Mouse (Mus musculus) stomach, postnatal 0 days (tissue): ENCODE results near the gene Rasgef1c. TPM values are rescaled to one million over a fixed set of nuclear protein-coding genes. Genes with fewer than 3 reads are reported as not detected.

Experiments used
- ATAC-seq: fragments of 200-750 bp; cut with Nextera tagmentation; 2 replicates; pipeline ENCODE4 v1.8.0; 2017; ENCODE audit not compliant: low FRiP score, low TSS enrichment
- DNase-seq: peaks from one replicate; pipeline ENCODE4 v3.0.0-alpha.2; 2016; ENCODE audit warnings: low spot score
- H3K27ac ChIP-seq: fragments of 300-500 bp; sonication (generic); replicated peaks from 2 replicates; pipeline ENCODE4 v1.5.1; 2014; ENCODE audit warnings: mild to moderate bottlenecking, control low read depth
- H3K27me3 ChIP-seq: fragments of 300-500 bp; sonication (generic); 2 replicates; pipeline ENCODE4 v1.6.1; 2014; ENCODE audit warnings: low read length; ENCODE audit not compliant: control insufficient read depth, insufficient read depth
- H3K36me3 ChIP-seq: fragments of 300-500 bp; sonication (generic); 2 replicates; pipeline ENCODE4 v1.6.1; 2014; ENCODE audit warnings: low read length, mixed read lengths; ENCODE audit not compliant: control insufficient read depth, insufficient read depth
- H3K4me1 ChIP-seq: fragments of 300-500 bp; sonication (generic); replicated peaks from 2 replicates; pipeline ENCODE4 v1.6.1; 2014; ENCODE audit warnings: antibody characterized with exemption; ENCODE audit not compliant: control insufficient read depth, insufficient read depth
- H3K4me2 ChIP-seq: fragments of 300-500 bp; sonication (generic); replicated peaks from 2 replicates; pipeline ENCODE4 v1.6.1; 2014; ENCODE audit warnings: low read depth, mild to moderate bottlenecking, control low read depth, moderate library complexity
- H3K4me3 ChIP-seq: fragments of 300-500 bp; sonication (generic); 2 replicates; pipeline ENCODE4 v1.5.1; 2014; ENCODE audit warnings: low read depth, low read length, control low read depth
- H3K9ac ChIP-seq: fragments of 300-500 bp; sonication (generic); 2 replicates; pipeline ENCODE4 v1.6.1; 2014; ENCODE audit warnings: mild to moderate bottlenecking, low read length, control low read depth, mixed read lengths
- H3K9me3 ChIP-seq: fragments of 300-500 bp; sonication (generic); 2 replicates; pipeline ENCODE4 v1.6.1; 2016; ENCODE audit warnings: low read length; ENCODE audit not compliant: control insufficient read depth
- CTCF ChIP-seq: IDR thresholded peaks from 2 replicates; pipeline ENCODE4 v1.5.1; 2016; ENCODE audit warnings: antibody characterized with exemption, low read depth, mild to moderate bottlenecking, moderate library complexity
- EP300 ChIP-seq: optimal IDR thresholded peaks from 2 replicates; pipeline ENCODE3; 2016; ENCODE audit warnings: antibody characterized with exemption
- WGBS: fragments of 180-500 bp; shearing (Covaris S2); extraction: QIAGEN DNeasy Blood & Tissue Kit; methylation state at CpG from one replicate; pipeline ENCODE4 v1.1.7; 2014; 5-methylcytosine and 5-hydroxymethylcytosine counted together
- polyA plus RNA-seq: library from polyadenylated mRNA; unstranded; fragments of >200 nt; fragmentation: Nextera tagmentation; extraction: Ambion mirVana; gene quantifications from 2 replicates; pipeline ENCODE4 v1.2.1, GENCODE M21; 2015

Gene Rasgef1c
- polyA plus RNA-seq, 1 experiment from 2014 or later, result 0.74 TPM

- no peaks in the 10 kb centered on the region for H3K4me1 ChIP-seq
- H3K27ac ChIP-seq, result no peak overlapping the region
- H3K36me3 ChIP-seq, result no peaks in the 10 kb centered on the region
- WGBS, result 93% methylated on average over 6 of the region's 6 CpGs
- no peak overlapping the region for H3K4me2 ChIP-seq
- no peaks in the 10 kb centered on the region for H3K27me3 ChIP-seq
- H3K9ac ChIP-seq, result no peak overlapping the region
- H3K4me3 ChIP-seq, result no peak overlapping the region
- TF ChIP-seq EP300, result no peak
- no peak for TF ChIP-seq CTCF
- DNase-seq (no peak), ATAC-seq (no peak)
- no peaks in the 10 kb centered on the region for H3K9me3 ChIP-seq
Measured at GRCm38 (mm10) chr11:49937779-49938178, 36.1 kb downstream of the Rasgef1c start.

GRCm38 (mm10) chr11:49938258-49939164, 36.9 kb downstream of the Rasgef1c start:
- 0 out of 2 replicates have a peak, but pooled peaks have one; percentile 37 for ATAC-seq
- Histone ChIP-seq H3K36me3 (no peaks in the 10 kb centered on the region), H3K27ac (no peak overlapping the region), H3K9me3 (no peaks in the 10 kb centered on the region), H3K9ac (no peak overlapping the region), H3K4me2 (no peak overlapping the region), H3K27me3 (no peaks in the 10 kb centered on the region), H3K4me3 (no peak overlapping the region), H3K4me1 (no peaks in the 10 kb centered on the region)
- DNase-seq, result no peak
- WGBS, result 57% methylated on average over 4 of the region's 4 CpGs
- TF ChIP-seq CTCF, result no peak
- TF ChIP-seq EP300, result no peak

- Histone ChIP-seq H3K4me1 (no peaks in the 10 kb centered on the region), H3K27me3 (no peaks in the 10 kb centered on the region), H3K9me3 (no peaks in the 10 kb centered on the region), H3K27ac (no peak overlapping the region), H3K36me3 (no peaks in the 10 kb centered on the region), H3K4me2 (no peak overlapping the region), H3K9ac (no peak overlapping the region), H3K4me3 (no peak overlapping the region)
- WGBS, result 62% methylated on average over 4 of the region's 4 CpGs
- DNase-seq (no peak), ATAC-seq (no peak)
- no peak for TF ChIP-seq EP300
- TF ChIP-seq CTCF, result no peak
Measured at GRCm38 (mm10) chr11:49942841-49943240, 41.2 kb downstream of the Rasgef1c start.

- 84% methylated on average over 5 of the region's 5 CpGs for WGBS
- Histone ChIP-seq H3K27ac (no peak overlapping the region), H3K4me1 (no peaks in the 10 kb centered on the region), H3K36me3 (no peaks in the 10 kb centered on the region), H3K4me3 (no peak overlapping the region), H3K9me3 (no peaks in the 10 kb centered on the region), H3K4me2 (no peak overlapping the region), H3K9ac (no peak overlapping the region), H3K27me3 (no peaks in the 10 kb centered on the region)
- TF ChIP-seq CTCF, result no peak
- TF ChIP-seq EP300, result no peak
- ATAC-seq (no peak), DNase-seq (no peak)
Measured at GRCm38 (mm10) chr11:49943901-49944300, 42.3 kb downstream of the Rasgef1c start.

GRCm38 (mm10) chr11:49945726-49946125, 44.1 kb downstream of the Rasgef1c start:
- TF ChIP-seq CTCF (no peak), EP300 (no peak)
- Histone ChIP-seq H3K27ac (no peak overlapping the region), H3K9ac (no peak overlapping the region), H3K9me3 (no peaks in the 10 kb centered on the region), H3K4me3 (no peak overlapping the region), H3K4me1 (no peaks in the 10 kb centered on the region), H3K4me2 (no peak overlapping the region), H3K36me3 (no peaks in the 10 kb centered on the region), H3K27me3 (no peaks in the 10 kb centered on the region)
- ATAC-seq, result no peak
- DNase-seq, result no peak
- 94% methylated on average over 4 of the region's 4 CpGs for whole genome bisulfite sequencing

- Histone ChIP-seq H3K27me3 (no peaks in the 10 kb centered on the region), H3K4me3 (no peak overlapping the region), H3K27ac (no peak overlapping the region), H3K9me3 (no peaks in the 10 kb centered on the region), H3K9ac (no peak overlapping the region), H3K36me3 (no peaks in the 10 kb centered on the region), H3K4me2 (no peak overlapping the region), H3K4me1 (no peaks in the 10 kb centered on the region)
- TF ChIP-seq CTCF, result no peak
- TF ChIP-seq EP300, result no peak
- WGBS, result 78% methylated on average over 5 of the region's 5 CpGs
- ATAC-seq (no peak), DNase-seq (no peak)
Measured at GRCm38 (mm10) chr11:49949839-49950238, 48.2 kb downstream of the Rasgef1c start.
